Mouse (Mus musculus) testis, adult 2 months (tissue): ENCODE measurements around the gene Kcnip1. TPM values are rescaled to one million over a fixed set of nuclear protein-coding genes. Genes with fewer than 3 reads are reported as not detected.

Source experiments
- H3K27ac ChIP-seq: fragments of 200-500 bp; 2 replicates; pipeline ENCODE4 v1.5.1; 2012; ENCODE audit warnings: low read depth, low read length; ENCODE audit not compliant: control insufficient read depth, insufficient read depth
- H3K27me3 ChIP-seq: fragments of 200-500 bp; 2 replicates; pipeline ENCODE4 v1.6.1; 2012; ENCODE audit warnings: mild to moderate bottlenecking, low read length, moderate library complexity; ENCODE audit not compliant: control insufficient read depth, insufficient read depth
- H3K36me3 ChIP-seq: fragments of 200-500 bp; 2 replicates; pipeline ENCODE4 v1.6.1; 2012; ENCODE audit warnings: mild to moderate bottlenecking, low read length; ENCODE audit not compliant: control insufficient read depth, insufficient read depth
- H3K4me1 ChIP-seq: fragments of 200-500 bp; 2 replicates; pipeline ENCODE4 v1.6.1; 2012; ENCODE audit warnings: low read length; ENCODE audit not compliant: control insufficient read depth, insufficient read depth
- H3K4me3 ChIP-seq: fragments of 200-500 bp; 2 replicates; pipeline ENCODE4 v1.5.1; 2012; ENCODE audit warnings: low read depth, mild to moderate bottlenecking, low read length, moderate library complexity, mixed read lengths; ENCODE audit not compliant: control insufficient read depth
- CTCF ChIP-seq: fragments of 200-500 bp; IDR thresholded peaks from 2 replicates; pipeline ENCODE4 v1.5.1; 2012; ENCODE audit warnings: low read depth, mild to moderate bottlenecking, inconsistent platforms, low read length, moderate library complexity; ENCODE audit not compliant: control insufficient read depth, insufficient read depth, insufficient replicate concordance
- POLR2A ChIP-seq: fragments of 200-500 bp; IDR thresholded peaks from 2 replicates; pipeline ENCODE4 v1.6.1; 2012; ENCODE audit warnings: low read depth, mild to moderate bottlenecking, inconsistent platforms, low read length, moderate library complexity; ENCODE audit not compliant: control insufficient read depth
- polyA plus RNA-seq: library from polyadenylated mRNA; depleted of rRNA; stranded (reverse); fragments of >200 nt; gene quantifications from 2 replicates; pipeline ENCODE4 v1.2.3, GENCODE M21; 2012; rRNA removed

Kcnip1 gene
- polyA plus RNA-seq, 1 experiment, result 1.6 TPM

GRCm38 (mm10) chr11:33579621-33580020 lies 413.3 kb downstream of the Kcnip1 start:
- Histone ChIP-seq H3K36me3 (no peaks in the 10 kb centered on the region), H3K27me3 (no peaks in the 10 kb centered on the region), H3K4me3 (no peak overlapping the region), H3K4me1 (no peaks in the 10 kb centered on the region), H3K27ac (no peak overlapping the region)
- no peak for TF ChIP-seq CTCF
- TF ChIP-seq POLR2A, result no peak

Other genes with a start within 250 kb of the Kcnip1 start
- 0.20 and 0.40 TPM in 2 replicates for gene Kcnmb1, start 30.1 kb downstream of the Kcnip1 start, polyA plus RNA-seq
- 0.26 and 0.37 TPM in 2 replicates for gene Lcp2, start 53.8 kb upstream of the Kcnip1 start, polyA plus RNA-seq
- gene 4930469K13Rik, start 105.4 kb upstream of the Kcnip1 start, polyA plus RNA-seq, result 22.3 and 23.8 TPM in 2 replicates
- 0.85 TPM in 1 of 2 replicates, not detected in the other for gene Foxi1, start 214.9 kb upstream of the Kcnip1 start, polyA plus RNA-seq